Mouse (Mus musculus) C2C12 (cell line): ENCODE data around the gene Gm20696.

Experiments used
- CEBPB ChIP-seq: IDR thresholded peaks from one replicate; pipeline ENCODE4 v1.6.1; 2011; ENCODE audit warnings: low read depth, mild to moderate bottlenecking, control low read depth, moderate library complexity
- CTCF ChIP-seq: IDR thresholded peaks from one replicate; pipeline ENCODE4 v1.5.1; 2011; ENCODE audit not compliant: control insufficient read depth, insufficient read depth, insufficient read length
- MAX ChIP-seq: IDR thresholded peaks from one replicate; pipeline ENCODE4 v1.6.1; 2011; ENCODE audit warnings: mild to moderate bottlenecking, control low read depth
- USF1 ChIP-seq: IDR thresholded peaks from one replicate; pipeline ENCODE4 v1.6.1; 2011; ENCODE audit warnings: low read depth, mild to moderate bottlenecking, control low read depth, moderate library complexity

DNA sequence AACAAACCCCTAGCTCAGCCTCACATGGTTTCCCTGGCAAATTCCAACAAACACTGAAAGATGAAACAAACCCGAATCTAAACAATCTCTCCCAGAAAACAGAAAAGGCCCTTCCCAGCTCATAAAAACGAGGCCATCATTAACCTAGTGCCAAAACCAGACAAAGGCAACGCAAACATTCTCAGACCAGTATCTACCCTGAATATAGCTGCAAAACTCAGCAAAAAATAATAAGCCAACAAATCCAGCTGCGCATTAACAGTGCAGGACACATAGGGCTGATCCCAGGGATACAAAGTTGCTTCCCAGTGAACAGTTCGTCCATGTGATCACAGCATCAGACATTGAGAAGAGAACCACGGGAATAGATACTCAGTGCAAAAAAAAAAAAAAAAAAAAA lies 121.2 kb downstream of the Gm20696 start:
- TF ChIP-seq CTCF (no peak), USF1 (no peak), CEBPB (no peak), MAX (no peak)
